Mouse (Mus musculus) midbrain, embryonic 16.5 days (tissue): ENCODE measurements around the gene Pfdn2. TPM values are rescaled to one million over a fixed set of nuclear protein-coding genes. Genes with fewer than 3 reads are reported as not detected.
"Not testable (repeated sequence)": the region's sequence is repeated elsewhere in the genome, so short reads cannot be mapped to it uniquely, and the experiment has no call there.

Experiments
- ATAC-seq: fragments of 200-750 bp; cut with Nextera tagmentation; 2 replicates; pipeline ENCODE4 v1.8.0; 2017; ENCODE audit warnings: moderate TSS enrichment
- H3K27ac ChIP-seq: fragments of 300-500 bp; sonication (generic); 2 replicates; pipeline ENCODE4 v1.5.1; 2014; ENCODE audit warnings: mild to moderate bottlenecking, low read length, mixed read lengths
- H3K27me3 ChIP-seq: fragments of 300-500 bp; sonication (generic); 2 replicates; pipeline ENCODE4 v1.6.1; 2014; ENCODE audit warnings: low read depth, low read length, mixed read lengths; ENCODE audit not compliant: control insufficient read depth, insufficient read depth
- H3K36me3 ChIP-seq: fragments of 300-500 bp; sonication (generic); 2 replicates; pipeline ENCODE4 v1.6.1; 2014; ENCODE audit warnings: mild to moderate bottlenecking, low read length, moderate library complexity, mixed read lengths; ENCODE audit not compliant: control insufficient read depth, insufficient read depth
- H3K4me1 ChIP-seq: fragments of 300-500 bp; sonication (generic); 2 replicates; pipeline ENCODE4 v1.6.1; 2014; ENCODE audit warnings: mild to moderate bottlenecking, low read length, mixed read lengths; ENCODE audit not compliant: control insufficient read depth, insufficient read depth
- H3K4me2 ChIP-seq: fragments of 300-500 bp; sonication (generic); 2 replicates; pipeline ENCODE4 v1.6.1; 2014; ENCODE audit warnings: mild to moderate bottlenecking, low read length, mixed read lengths
- H3K4me3 ChIP-seq: fragments of 300-500 bp; sonication (generic); 2 replicates; pipeline ENCODE4 v1.5.1; 2014; ENCODE audit warnings: low read depth, mild to moderate bottlenecking, low read length, moderate library complexity, mixed read lengths
- H3K9ac ChIP-seq: fragments of 300-500 bp; sonication (generic); 2 replicates; pipeline ENCODE4 v1.6.1; 2014; ENCODE audit warnings: low read depth, low read length, mixed read lengths
- H3K9me3 ChIP-seq: fragments of 300-500 bp; sonication (generic); replicated peaks from 2 replicates; pipeline ENCODE4 v1.6.1; 2014; ENCODE audit warnings: mild to moderate bottlenecking, low read length, mixed read lengths; ENCODE audit not compliant: control insufficient read depth, poor library complexity, severe bottlenecking
- WGBS: fragments of 180-500 bp; shearing (Covaris S2); extraction: QIAGEN DNeasy Blood & Tissue Kit; methylation state at CpG from one replicate; pipeline ENCODE4 v1.1.7; 2014; 5-methylcytosine and 5-hydroxymethylcytosine counted together
- polyA plus RNA-seq: library from polyadenylated mRNA; unstranded; fragments of >200 nt; fragmentation: Nextera tagmentation; extraction: Ambion mirVana; gene quantifications from 2 replicates; pipeline ENCODE4 v1.2.1, GENCODE M21; 2015

Pfdn2 gene
- polyA plus RNA-seq, 1 experiment from 2014 or later = 146 TPM

- 88% methylated on average over 4 of the region's 4 CpGs for WGBS
- not testable (repeated sequence) for H3K36me3 ChIP-seq, H3K9ac ChIP-seq, H3K27ac ChIP-seq, H3K27me3 ChIP-seq, H3K9me3 ChIP-seq, H3K4me3 ChIP-seq, H3K4me2 ChIP-seq, ATAC-seq
- H3K4me1 ChIP-seq = peaks cover 29% of the 10 kb centered on the region
Observed at GRCm38 (mm10) chr1:171326588-171326987, 18.9 kb upstream of the Pfdn2 start.

GRCm38 (mm10) chr1:171328244-171328643 lies 17.2 kb upstream of the Pfdn2 start:
- Histone ChIP-seq H3K9me3 (no peaks in the 10 kb centered on the region), H3K36me3 (peaks cover 2% of the 10 kb centered on the region; the same call in 1 of the 2 replicates), H3K4me2 (peak overlapping the region; percentile 92), H3K27me3 (no peaks in the 10 kb centered on the region), H3K4me3 (peak overlapping the region; percentile 63), H3K9ac (peak overlapping the region; percentile 97), H3K27ac (peak overlapping the region; percentile 99), H3K4me1 (peaks cover 40% of the 10 kb centered on the region)
- 31% methylated on average over 9 of the region's 9 CpGs for WGBS
- no peak; the same call in 1 of the 2 replicates for ATAC-seq

GRCm38 (mm10) chr1:171328839-171329432 lies 16.5 kb upstream of the Pfdn2 start, which contains the start of gene Dedd:
TSS of gene Dedd (plus strand) at chr1:171329145.
- WGBS = under 1% methylated on average over 38 of the region's 48 CpGs
- H3K9me3 ChIP-seq = no peaks in the 10 kb centered on the region
- peak within 1 kb of the TSS; percentile 97 for H3K9ac ChIP-seq
- H3K4me3 ChIP-seq = peak within 1 kb of the TSS; percentile 63
- H3K4me2 ChIP-seq = peak within 1 kb of the TSS; percentile 92
- no peaks in the 10 kb centered on the region for H3K27me3 ChIP-seq
- ATAC-seq = peak; percentile 96
- peaks cover 40% of the 10 kb centered on the region for H3K4me1 ChIP-seq
- H3K27ac ChIP-seq = peak within 1 kb of the TSS; percentile 99
- H3K36me3 ChIP-seq = peaks cover 2% of the 10 kb centered on the region; the same call in 1 of the 2 replicates

GRCm38 (mm10) chr1:171329433-171330215 lies 15.8 kb upstream of the Pfdn2 start:
- peak; percentile 85 for ATAC-seq
- Histone ChIP-seq H3K27me3 (no peaks in the 10 kb centered on the region), H3K36me3 (peaks cover 2% of the 10 kb centered on the region; the same call in 1 of the 2 replicates), H3K4me1 (peaks cover 40% of the 10 kb centered on the region), H3K4me3 (peak overlapping the region; percentile 63), H3K9ac (peak overlapping the region; percentile 97), H3K4me2 (peak overlapping the region; percentile 92), H3K27ac (peak overlapping the region; percentile 99), H3K9me3 (no peaks in the 10 kb centered on the region)
- under 1% methylated on average over 28 of the region's 61 CpGs for WGBS

GRCm38 (mm10) chr1:171330216-171330560 lies 15.3 kb upstream of the Pfdn2 start:
- H3K4me2 ChIP-seq = peak overlapping the region; percentile 92
- H3K36me3 ChIP-seq = peaks cover 2% of the 10 kb centered on the region; the same call in 1 of the 2 replicates
- 0 out of 2 replicates have a peak, but pooled peaks have one; percentile 6 for ATAC-seq
- no peaks in the 10 kb centered on the region for H3K27me3 ChIP-seq
- H3K27ac ChIP-seq = peak overlapping the region; percentile 99
- peaks cover 40% of the 10 kb centered on the region for H3K4me1 ChIP-seq
- 0% methylated on average over 4 of the region's 4 CpGs for WGBS
- H3K9me3 ChIP-seq = no peaks in the 10 kb centered on the region
- H3K9ac ChIP-seq = peak overlapping the region; percentile 97
- peak overlapping the region; percentile 63 for H3K4me3 ChIP-seq

- ATAC-seq = no peak
- peaks cover 25% of the 10 kb centered on the region for H3K4me1 ChIP-seq
- H3K27ac ChIP-seq = no peak overlapping the region
- WGBS = 94% methylated on average over 16 of the region's 16 CpGs
- H3K9ac ChIP-seq = no peak overlapping the region
- no peak overlapping the region for H3K4me2 ChIP-seq
- peaks cover 5% of the 10 kb centered on the region for H3K9me3 ChIP-seq
- peaks cover 19% of the 10 kb centered on the region for H3K36me3 ChIP-seq
- H3K27me3 ChIP-seq = no peaks in the 10 kb centered on the region
- no peak overlapping the region for H3K4me3 ChIP-seq
Observed at GRCm38 (mm10) chr1:171342262-171343207, 2.9 kb upstream of the Pfdn2 start.

- H3K27ac ChIP-seq = no peak overlapping the region
- no peaks in the 10 kb centered on the region for H3K27me3 ChIP-seq
- 0 out of 2 replicates have a peak overlapping the region, but pooled peaks have one; percentile 84 for H3K9ac ChIP-seq
- peak overlapping the region; percentile 84 for H3K4me3 ChIP-seq
- H3K4me1 ChIP-seq = peaks cover 30% of the 10 kb centered on the region
- peaks cover 5% of the 10 kb centered on the region for H3K9me3 ChIP-seq
- ATAC-seq = no peak
- peaks cover 10% of the 10 kb centered on the region for H3K36me3 ChIP-seq
- H3K4me2 ChIP-seq = peak overlapping the region; percentile 75
- WGBS = 87% methylated on average over 9 of the region's 9 CpGs
Observed at GRCm38 (mm10) chr1:171343922-171344677, 1.4 kb upstream of the Pfdn2 start.

- 82% methylated on average over 9 of the region's 9 CpGs for WGBS
- no peak overlapping the region for H3K27ac ChIP-seq
- H3K4me2 ChIP-seq = peak overlapping the region; percentile 75
Observed at GRCm38 (mm10) chr1:171344715-171345114, 755 bp upstream of the Pfdn2 start.

More at GRCm38 (mm10) chr1:171344715-171345114, 755 bp upstream of the Pfdn2 start:
- H3K27me3 ChIP-seq = no peaks in the 10 kb centered on the region
- H3K4me1 ChIP-seq = peaks cover 32% of the 10 kb centered on the region
- 0 out of 2 replicates have a peak, but pooled peaks have one; percentile 4 for ATAC-seq
- H3K36me3 ChIP-seq = peaks cover 9% of the 10 kb centered on the region
- H3K9ac ChIP-seq = peak overlapping the region; percentile 84
- peaks cover 5% of the 10 kb centered on the region for H3K9me3 ChIP-seq
- peak overlapping the region; percentile 84 for H3K4me3 ChIP-seq
